Mouse (Mus musculus): ENCODE results near the gene Zfp58.
"Not testable (repeated sequence)": the region's sequence is repeated elsewhere in the genome, so short reads cannot be mapped to it uniquely, and the experiment has no call there.

The Zfp58 gene

DNA sequence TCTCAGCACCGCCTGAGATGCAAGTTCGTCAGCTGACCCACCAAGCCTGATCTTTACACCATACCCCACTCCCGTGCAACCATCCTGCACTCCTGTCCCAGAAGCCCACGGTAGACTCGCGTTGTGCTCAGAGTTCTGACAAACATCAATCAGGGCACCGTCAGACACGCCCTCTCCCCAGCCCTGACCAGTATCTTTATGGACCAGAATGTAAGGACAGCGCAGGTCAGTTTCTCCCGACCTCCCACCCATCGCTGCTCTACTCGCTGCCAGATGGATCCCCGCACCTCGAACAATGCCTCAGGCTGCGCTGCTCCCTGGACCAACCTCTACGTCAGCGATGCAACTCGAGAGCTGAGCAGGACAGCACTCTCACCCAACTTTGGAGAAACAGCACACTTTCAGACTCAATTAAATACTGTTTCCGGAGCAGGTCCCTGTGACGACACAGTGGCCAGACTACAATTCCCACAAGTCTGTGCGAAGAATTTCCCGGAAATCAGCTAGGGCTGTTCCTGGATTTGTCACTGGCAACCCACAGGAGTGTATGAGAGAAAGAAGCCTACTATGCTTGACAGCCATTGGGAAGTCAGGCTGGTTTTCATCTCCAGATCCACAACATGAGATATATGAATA lies at the start of gene Zfp58:
Zfp58 (minus strand) TSS at position 472 of the 636 bp plus-strand sequence.
- peak; percentile 87 to 89 for DNase-seq

GRCm38 (mm10) chr13:67545941-67546340 lies 45.6 kb upstream of the Zfp58 start:
- no peak for DNase-seq

DNA sequence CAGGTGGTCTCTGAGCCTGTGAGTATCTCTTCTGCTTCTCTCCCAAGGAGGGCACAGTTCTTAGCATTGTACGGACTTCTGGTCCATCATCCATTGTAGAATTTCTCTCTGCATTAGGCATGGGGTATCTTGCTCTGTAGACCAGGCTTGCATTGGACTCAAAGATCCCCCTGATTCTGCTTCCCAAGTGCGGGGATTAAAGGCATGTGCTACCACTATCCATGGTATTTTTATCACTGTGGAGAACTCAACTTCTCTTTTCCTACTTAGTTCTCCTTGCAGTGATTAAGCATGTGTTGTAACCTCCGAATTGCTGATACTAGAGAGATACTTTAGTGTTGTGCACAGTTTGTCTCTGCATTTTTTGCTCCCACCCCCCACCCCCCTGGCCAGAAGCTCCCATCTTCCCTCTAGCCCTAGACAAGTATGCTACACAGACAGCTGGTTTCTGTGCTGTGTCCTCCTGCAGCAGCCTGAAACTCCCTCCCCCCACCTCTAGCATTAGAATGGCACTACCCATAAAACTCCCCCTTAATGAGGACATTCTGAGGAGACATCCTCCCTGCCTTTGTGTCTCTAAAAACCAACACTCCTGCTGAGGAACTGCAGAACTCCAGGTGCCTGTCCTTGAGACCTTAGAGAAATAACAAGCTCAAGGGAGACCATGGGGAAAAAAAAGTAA lies 26.8 kb upstream of the Zfp58 start:
- DNase-seq = no peak

DNA sequence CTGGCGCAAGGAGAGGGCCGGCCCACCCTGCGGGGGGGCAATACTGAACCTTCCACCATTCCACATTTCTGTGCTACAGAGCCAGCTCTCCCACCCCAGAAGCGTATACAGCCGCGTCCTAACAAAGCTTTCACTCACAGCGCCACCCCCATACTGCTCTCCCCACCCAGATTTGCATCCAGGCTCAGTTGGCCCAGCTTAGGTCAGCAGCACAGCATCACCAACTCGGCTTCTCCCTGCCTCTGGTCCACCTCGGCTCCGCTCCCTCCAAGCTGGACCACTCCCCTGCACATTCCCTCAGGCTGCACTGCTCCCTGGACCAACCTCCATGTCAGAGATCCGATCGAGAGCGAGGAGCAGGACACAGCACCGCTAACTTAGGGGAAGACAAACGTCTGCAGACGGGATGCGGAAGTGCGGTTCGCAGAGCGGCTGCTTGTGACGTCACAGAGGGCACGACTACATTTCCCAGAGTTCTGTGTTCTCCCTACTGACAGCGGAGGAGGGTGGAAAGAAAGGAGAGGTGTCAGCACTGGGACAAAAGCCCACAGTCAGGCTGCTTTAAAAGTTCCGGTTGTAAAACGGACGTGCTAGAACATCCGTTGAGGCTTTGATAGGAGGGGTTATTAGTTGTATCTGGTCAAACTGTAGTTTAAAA lies 25.5 kb upstream of the Zfp58 start, which contains the start of the genes Gm26965 and Zfp87:
Gm26965 (minus strand) TSS at position 399 of the 658 bp plus-strand sequence.
Zfp87 (minus strand) TSS at position 425 of the 658 bp plus-strand sequence.
- peak; percentile 95 to 96 for DNase-seq

GRCm38 (mm10) chr13:67500908-67501307 lies 553 bp upstream of the Zfp58 start:
- DNase-seq = no peak

GRCm38 (mm10) chr13:67495631-67496030 lies 4.7 kb downstream of the Zfp58 start:
- DNase-seq = no peak

GRCm38 (mm10) chr13:67484424-67484811 lies 15.9 kb downstream of the Zfp58 start:
- no peak for DNase-seq

DNA sequence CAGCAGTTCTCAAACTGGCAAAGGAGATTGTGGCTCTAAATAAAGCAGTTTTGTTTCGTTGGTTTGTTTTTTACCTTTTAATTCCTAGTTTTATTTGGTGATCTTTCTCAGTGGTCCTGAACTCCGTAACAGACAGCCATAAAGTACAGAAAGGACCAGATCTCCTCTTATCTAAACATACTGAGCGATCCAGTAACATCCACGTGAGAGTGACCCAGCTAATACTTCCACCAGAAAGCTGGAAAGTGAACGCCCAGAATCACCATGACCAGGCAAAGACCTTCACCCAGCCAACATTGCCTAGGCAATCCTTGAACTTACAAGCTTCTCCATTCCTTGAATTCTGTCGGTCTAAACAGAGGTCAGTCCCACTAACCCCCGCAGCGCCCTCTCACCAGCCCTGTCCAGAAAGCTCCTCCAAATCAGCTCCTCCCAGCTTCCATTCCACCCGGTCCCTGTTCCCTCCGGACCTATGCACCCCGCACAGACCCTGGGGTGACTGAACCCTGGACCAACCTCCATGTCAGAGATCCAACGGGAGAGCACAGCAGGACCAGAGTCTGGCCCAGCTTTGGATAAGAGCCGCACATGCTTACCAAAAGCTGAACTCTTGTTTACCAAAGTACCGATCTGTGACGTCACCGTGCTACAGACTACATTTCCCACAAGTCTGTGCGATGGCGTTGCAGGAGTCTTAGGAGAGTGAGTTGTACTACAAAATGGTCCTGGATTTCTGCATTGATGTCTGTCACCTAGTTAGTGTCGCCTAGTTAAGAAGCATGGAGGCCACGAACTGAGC lies 16.5 kb downstream of the Zfp58 start, which contains the start of gene Zfp874b:
Zfp874b (minus strand) TSS at position 634 of the 799 bp plus-strand sequence.
- DNase-seq = peak; percentile 94 to 95

DNA sequence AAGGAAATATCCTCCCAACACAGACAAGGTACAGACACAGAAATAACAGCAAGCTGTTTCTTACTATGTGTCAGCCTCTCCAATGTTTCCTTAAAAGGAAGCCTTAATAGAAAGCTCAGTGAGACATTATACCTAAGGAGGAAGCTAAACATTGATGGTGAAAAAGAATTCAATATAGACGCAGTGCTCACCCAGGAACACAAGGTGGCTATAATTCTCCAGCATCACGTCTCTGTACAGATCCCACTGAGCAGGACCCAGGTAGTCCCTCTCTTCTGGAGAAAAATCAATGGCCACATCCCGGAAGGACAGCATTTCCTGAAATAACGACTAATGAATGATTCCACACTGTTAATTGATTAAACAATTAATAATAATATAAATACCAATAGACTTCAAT lies 18.8 kb downstream of the Zfp58 start:
- no peak for DNase-seq

DNA sequence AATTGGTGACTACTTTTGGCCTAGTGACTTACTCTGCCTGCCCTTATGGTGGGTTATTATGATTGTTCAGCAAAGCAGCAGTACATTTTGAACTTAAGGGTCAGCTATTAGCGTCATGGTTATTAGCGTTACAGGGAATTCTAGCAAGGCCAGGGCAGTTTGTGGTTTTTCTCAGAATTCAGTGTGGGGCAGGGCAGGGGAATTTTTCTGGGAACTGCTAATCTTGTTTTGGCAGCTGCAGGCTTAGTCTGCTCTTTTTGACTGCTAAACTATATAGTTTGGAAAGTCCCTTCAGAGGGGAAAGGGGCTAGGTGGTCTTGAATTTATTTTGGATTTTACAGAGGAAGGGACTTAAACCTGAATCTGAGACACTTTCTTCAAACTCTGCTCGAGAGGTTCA lies 31.1 kb downstream of the Zfp58 start:
- DNase-seq = no peak

DNA sequence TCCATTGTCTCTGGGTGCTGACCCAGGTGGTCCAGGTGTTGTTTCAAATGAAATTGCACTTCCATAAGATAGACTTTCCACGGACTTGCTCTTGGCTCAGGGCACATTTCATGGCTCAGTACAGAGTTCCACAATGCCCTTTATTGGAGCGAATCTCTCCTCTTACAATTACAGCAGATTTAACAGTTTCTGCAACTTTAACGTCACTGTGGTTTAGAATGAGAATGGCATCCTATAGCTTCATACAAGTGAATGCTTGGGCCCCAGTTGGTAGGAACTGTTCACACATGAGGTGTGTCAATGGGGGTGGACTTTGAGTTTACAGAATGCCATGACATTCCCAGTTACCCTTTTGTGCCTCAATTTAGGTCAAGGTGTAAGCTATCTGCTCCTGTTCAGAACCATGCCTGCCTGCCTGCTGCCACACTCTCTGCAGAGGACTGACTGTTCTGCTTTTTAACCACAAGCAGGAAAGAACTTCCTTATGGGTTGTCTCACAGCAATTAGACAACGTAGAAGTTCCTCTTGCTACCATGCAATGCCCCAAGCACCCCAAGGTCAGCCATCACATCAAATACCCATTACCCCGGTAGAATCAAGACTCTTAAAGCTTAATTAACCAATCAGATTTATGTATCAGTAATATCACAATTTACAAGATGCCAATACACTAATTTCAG lies 36.7 kb downstream of the Zfp58 start:
- DNase-seq = not testable (repeated sequence)

- peak; percentile 20 to 38 for DNase-seq
These were observed 48.4 kb downstream of the Zfp58 start for GRCm38 (mm10) chr13:67452021-67452309.

- DNase-seq = peak; percentile 96
These were observed 49.0 kb downstream of the Zfp58 start, which contains the start of gene Zfp874a for GRCm38 (mm10) chr13:67451172-67452020. Gene Zfp874a, minus strand, starts transcription at chr13:67451624.
